10 mouse cellular contexts compared by ENCODE assay signal in the genomic region with DNA sequence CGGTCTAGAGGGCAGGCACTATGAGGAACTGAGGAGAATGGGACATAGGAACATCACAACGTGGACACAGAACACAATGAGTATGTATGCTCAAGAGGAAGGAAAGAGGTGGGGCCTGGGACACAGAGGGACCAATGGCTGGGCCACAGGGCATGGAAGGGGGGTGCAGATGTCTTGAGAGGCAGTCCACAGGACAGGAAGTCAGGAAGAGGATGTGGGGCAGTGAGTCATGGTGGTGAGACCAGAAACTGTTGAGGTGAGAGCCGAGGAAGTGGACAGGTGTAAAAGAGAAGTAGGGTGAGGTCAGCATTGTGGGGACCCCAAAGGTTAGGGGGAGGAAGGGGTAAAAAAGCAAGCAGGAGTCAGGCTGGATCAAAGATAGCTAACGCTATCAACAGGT. TPM values are rescaled to one million over a fixed set of nuclear protein-coding genes. Genes with fewer than 3 reads are reported as not detected.
DNase-seq lines count a peak whose midpoint lies in the region; ATAC-seq and TF ChIP-seq lines count a peak whose summit lies in the region.
"Had no signal": no experiment of that assay in that cellular context is flagged by ENCODE, and none has a peak within 500 bp of the region (broad histone marks: within the 10 kb centered on the region; RNA-seq: fewer than 3 reads in every experiment).

No protein-coding gene starts in this region.

- TF ChIP-seq CTCF in gastrocnemius, adult 2 months (IDR thresholded peaks at IDR 0.05): no peak

- no peak overlapping the region for H3K9ac ChIP-seq in liver, embryonic 16.5 days (ENCODE audit: low read depth, low read length)
- H3K9ac ChIP-seq: hindbrain, embryonic 12.5 days; midbrain, embryonic 15.5 days had no signal

- no peaks in the 10 kb centered on the region for H3K9me3 ChIP-seq in liver, embryonic 16.5 days (replicated peaks; ENCODE audit: control insufficient read depth, low read length)
- H3K9me3 ChIP-seq: hindbrain, embryonic 12.5 days; midbrain, embryonic 15.5 days had no signal

- H3K4me3 ChIP-seq in gastrocnemius, adult 2 months: no peak overlapping the region
- no peak overlapping the region for H3K4me3 ChIP-seq in brown adipose tissue, adult 24 weeks (ENCODE audit: insufficient read depth, low read depth, low read length)
- H3K4me3 ChIP-seq in liver, embryonic 16.5 days (ENCODE audit: low read depth, low read length): no peak overlapping the region
- H3K4me3 ChIP-seq: hindbrain, embryonic 12.5 days; midbrain, embryonic 15.5 days had no signal

- DNase-seq in gastrocnemius, adult 2 months: no peak
- no peak for DNase-seq in gastrocnemius, postnatal 14 days
- DNase-seq in spleen, postnatal 36 days (ENCODE audit: low spot score in 2 of 2): peak; percentile 79 to 82
- no peak for DNase-seq in cerebellum, postnatal 14 days
- no peak for DNase-seq in retina, postnatal 1 day
- DNase-seq in MN1 (ENCODE audit: low spot score): no peak

- intact Hi-C loops in gastrocnemius, adult 2 months (cut with DNase I): no loop called here
- intact Hi-C loops in gastrocnemius, postnatal 14 days (cut with DNase I; ENCODE audit: low total_unique reads): no loop called here

- H3K27ac ChIP-seq in gastrocnemius, adult 2 months: peak overlapping the region; percentile 53
- peak overlapping the region; percentile 64 for H3K27ac ChIP-seq in brown adipose tissue, adult 24 weeks (replicated peaks; ENCODE audit: low read depth, low read length)
- H3K27ac ChIP-seq in liver, embryonic 16.5 days (ENCODE audit: low read length): no peak overlapping the region
- H3K27ac ChIP-seq: hindbrain, embryonic 12.5 days; midbrain, embryonic 15.5 days had no signal

- no peak overlapping the region; the same call in 1 of the 2 replicates for H3K4me2 ChIP-seq in liver, embryonic 16.5 days (ENCODE audit: low read depth, low read length)
- H3K4me2 ChIP-seq: hindbrain, embryonic 12.5 days; midbrain, embryonic 15.5 days had no signal

- H3K27me3 ChIP-seq in liver, embryonic 16.5 days (ENCODE audit: control insufficient read depth, insufficient read depth, low read depth, low read length): no peaks in the 10 kb centered on the region
- H3K27me3 ChIP-seq: hindbrain, embryonic 12.5 days; midbrain, embryonic 15.5 days had no signal

- WGBS in liver, embryonic 16.5 days (ENCODE audit: insufficient replicate concordance): 16% methylated on average over 4 of the region's 4 CpGs

- ATAC-seq in liver, embryonic 16.5 days (ENCODE audit: low read depth): peak; percentile 65
- ATAC-seq: midbrain, embryonic 15.5 days had no signal

- peaks cover 19% of the 10 kb centered on the region for H3K4me1 ChIP-seq in brown adipose tissue, adult 24 weeks (ENCODE audit: control insufficient read depth, insufficient read depth, insufficient read length, low read length)
- no peaks in the 10 kb centered on the region for H3K4me1 ChIP-seq in liver, embryonic 16.5 days (ENCODE audit: control insufficient read depth, low read depth, low read length)
- H3K4me1 ChIP-seq: hindbrain, embryonic 12.5 days; midbrain, embryonic 15.5 days had no signal

- no peaks in the 10 kb centered on the region for H3K36me3 ChIP-seq in liver, embryonic 16.5 days (ENCODE audit: control insufficient read depth, insufficient read depth)
- H3K36me3 ChIP-seq: hindbrain, embryonic 12.5 days; midbrain, embryonic 15.5 days had no signal

RNA-seq across cellular contexts. Expression of a gene that starts 7.6 kb away (rescaled TPM):
- total RNA-seq in gastrocnemius, adult 2 months (2021): 10 to 100 TPM; 19.6 to 22.9 TPM
- total RNA-seq in gastrocnemius, postnatal 14 days (2021): 10 to 100 TPM; 54.1 to 58.9 TPM
- polyA plus RNA-seq in brown adipose tissue, adult 24 weeks (2012; ENCODE audit: insufficient read depth, insufficient read length, missing spikeins): 7.9 and 8.6 TPM in 2 replicates
- polyA plus RNA-seq in liver, embryonic 16.5 days (2015; fragmentation: Nextera tagmentation; extraction: Ambion mirVana): 3.3 and 3.9 TPM in 2 replicates

RNA-seq across cellular contexts. Expression of a gene that starts 26.0 kb away (rescaled TPM):
- not detected for total RNA-seq in gastrocnemius, adult 2 months (2021)
- not detected for total RNA-seq in gastrocnemius, postnatal 14 days (2021)
- polyA plus RNA-seq in brown adipose tissue, adult 24 weeks (2012; ENCODE audit: insufficient read depth, insufficient read length, missing spikeins): not detected in 2 replicates
- polyA plus RNA-seq in liver, embryonic 16.5 days (2015; fragmentation: Nextera tagmentation; extraction: Ambion mirVana): not detected in 2 replicates
- polyA plus RNA-seq: hindbrain, embryonic 12.5 days; midbrain, embryonic 15.5 days had no signal

RNA-seq across cellular contexts. Expression of a gene that starts 35.5 kb away (rescaled TPM):
- 1 to 10 TPM in 1 of 2 experiments, under 1 TPM in 1; 0.66 to 1.3 TPM for total RNA-seq in gastrocnemius, adult 2 months (2021)
- total RNA-seq in gastrocnemius, postnatal 14 days (2021): 1 to 10 TPM; 1.1 to 1.7 TPM
- 4.9 and 13.4 TPM in 2 replicates for polyA plus RNA-seq in brown adipose tissue, adult 24 weeks (2012; ENCODE audit: insufficient read depth, insufficient read length, missing spikeins)
- 17.1 and 19.9 TPM in 2 replicates for polyA plus RNA-seq in liver, embryonic 16.5 days (2015; fragmentation: Nextera tagmentation; extraction: Ambion mirVana)

Comparison
In these comparisons a context has a peak if more than half of its experiments do, and no peak if none do; other contexts are left out.
1. DNase-seq: peak in spleen, postnatal 36 days (2 of 2); none in gastrocnemius, adult 2 months (single experiment), gastrocnemius, postnatal 14 days (single experiment), cerebellum, postnatal 14 days (0 of 2), retina, postnatal 1 day (single experiment) and MN1 (single experiment).